Mouse (Mus musculus) neural tube, embryonic 15.5 days (tissue): ENCODE results near the gene Crygs. TPM values are rescaled to one million over a fixed set of nuclear protein-coding genes. Genes with fewer than 3 reads are reported as not detected.

Source experiments
- ATAC-seq: fragments of 200-750 bp; cut with Nextera tagmentation; 2 replicates; pipeline ENCODE4 v1.8.0; 2017; ENCODE audit warnings: mild to moderate bottlenecking, moderate TSS enrichment, moderate library complexity; ENCODE audit not compliant: low FRiP score
- H3K27ac ChIP-seq: fragments of 300-500 bp; sonication (generic); replicated peaks from 2 replicates; pipeline ENCODE4 v1.5.1; 2015; ENCODE audit warnings: mild to moderate bottlenecking, inconsistent platforms
- H3K27me3 ChIP-seq: fragments of 300-500 bp; sonication (generic); replicated peaks from 2 replicates; pipeline ENCODE4 v1.6.1; 2015; ENCODE audit warnings: inconsistent platforms
- H3K36me3 ChIP-seq: fragments of 300-500 bp; sonication (generic); 2 replicates; pipeline ENCODE4 v1.6.1; 2015; ENCODE audit warnings: inconsistent platforms
- H3K4me1 ChIP-seq: fragments of 300-500 bp; sonication (generic); 2 replicates; pipeline ENCODE4 v1.6.1; 2015; ENCODE audit warnings: inconsistent platforms
- H3K4me2 ChIP-seq: fragments of 300-500 bp; sonication (generic); 2 replicates; pipeline ENCODE4 v1.6.1; 2015; ENCODE audit warnings: inconsistent platforms, mild to moderate bottlenecking, moderate library complexity
- H3K4me3 ChIP-seq: fragments of 300-500 bp; sonication (generic); replicated peaks from 2 replicates; pipeline ENCODE4 v1.5.1; 2015; ENCODE audit warnings: mild to moderate bottlenecking, inconsistent platforms
- H3K9ac ChIP-seq: fragments of 300-500 bp; sonication (generic); replicated peaks from 2 replicates; pipeline ENCODE4 v1.6.1; 2015; ENCODE audit warnings: mild to moderate bottlenecking, inconsistent platforms
- H3K9me3 ChIP-seq: fragments of 300-500 bp; sonication (generic); replicated peaks from 2 replicates; pipeline ENCODE4 v1.6.1; 2016; ENCODE audit warnings: inconsistent platforms
- WGBS: fragments of 180-500 bp; shearing (Covaris S2); methylation state at CpG from one replicate; pipeline ENCODE4 v1.1.7; 2015; ENCODE audit warnings: mixed read lengths; 5-methylcytosine and 5-hydroxymethylcytosine counted together
- polyA plus RNA-seq: library from polyadenylated mRNA; unstranded; fragments of >200 nt; fragmentation: Nextera tagmentation; extraction: Ambion mirVana; gene quantifications from 2 replicates; pipeline ENCODE4 v1.2.1, GENCODE M21; 2015

Gene Crygs
- polyA plus RNA-seq, 1 experiment from 2014 or later, result not detected

DNA sequence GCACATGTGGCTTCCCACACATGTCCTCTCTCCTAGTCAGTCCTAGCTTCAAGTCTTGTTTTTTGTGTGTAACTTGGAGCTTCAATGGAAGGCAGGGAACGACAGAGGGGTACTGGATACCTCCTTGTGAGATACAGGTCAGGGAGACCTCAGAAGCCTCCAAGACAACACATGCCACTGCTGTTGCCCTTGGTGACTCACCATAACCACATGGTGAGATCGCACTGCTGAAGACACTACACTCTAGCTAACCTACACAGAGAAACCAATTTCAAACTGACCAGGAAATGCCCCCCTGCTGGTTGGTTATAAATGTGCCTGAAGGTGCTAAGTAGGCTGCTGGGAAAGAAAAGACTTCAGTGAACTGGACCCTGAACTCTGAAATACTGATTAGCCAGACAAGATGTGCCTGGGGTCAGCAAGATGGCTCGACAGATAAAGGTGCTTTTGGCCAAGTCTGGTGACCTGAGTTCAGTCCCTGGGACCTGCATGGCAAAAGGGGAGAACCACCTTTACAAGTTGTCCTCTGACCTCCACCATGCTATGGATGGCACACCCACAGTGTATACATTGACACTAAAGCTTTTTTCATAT lies 21.7 kb upstream of the Crygs start:
- WGBS, result 87% methylated on average over 3 of the region's 3 CpGs
- ATAC-seq, result no peak
- Histone ChIP-seq H3K27ac (no peak overlapping the region), H3K27me3 (no peaks in the 10 kb centered on the region), H3K36me3 (peaks cover 21% of the 10 kb centered on the region), H3K9ac (no peak overlapping the region), H3K4me3 (no peak overlapping the region), H3K9me3 (no peaks in the 10 kb centered on the region), H3K4me1 (no peaks in the 10 kb centered on the region), H3K4me2 (no peak overlapping the region)

DNA sequence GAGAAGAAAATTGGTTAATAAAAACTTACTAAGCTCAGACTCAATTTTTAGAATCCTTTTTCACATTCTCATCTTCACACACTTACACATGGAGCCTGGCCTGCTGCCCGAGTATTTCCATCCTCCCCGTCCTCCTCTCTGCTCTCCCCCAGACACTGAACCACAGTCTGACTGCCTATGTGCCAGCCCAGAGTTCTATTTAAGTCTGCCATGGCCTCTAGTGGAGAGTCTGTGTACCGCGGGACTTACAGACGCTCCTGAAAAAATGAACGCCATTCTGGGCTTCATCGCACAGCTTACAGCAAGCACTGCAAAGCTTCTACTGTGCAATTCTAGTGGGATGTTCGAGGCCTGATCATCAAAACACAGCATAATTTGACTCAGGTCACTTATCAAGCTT lies 9.4 kb upstream of the Crygs start:
- Histone ChIP-seq H3K9me3 (no peaks in the 10 kb centered on the region), H3K27ac (no peak overlapping the region), H3K9ac (no peak overlapping the region), H3K4me2 (no peak overlapping the region), H3K36me3 (peaks cover 19% of the 10 kb centered on the region), H3K4me1 (no peaks in the 10 kb centered on the region), H3K27me3 (no peaks in the 10 kb centered on the region), H3K4me3 (no peak overlapping the region)
- 59% methylated on average over 8 of the region's 8 CpGs for WGBS
- ATAC-seq, result 0 out of 2 replicates have a peak, but pooled peaks have one; percentile 47

DNA sequence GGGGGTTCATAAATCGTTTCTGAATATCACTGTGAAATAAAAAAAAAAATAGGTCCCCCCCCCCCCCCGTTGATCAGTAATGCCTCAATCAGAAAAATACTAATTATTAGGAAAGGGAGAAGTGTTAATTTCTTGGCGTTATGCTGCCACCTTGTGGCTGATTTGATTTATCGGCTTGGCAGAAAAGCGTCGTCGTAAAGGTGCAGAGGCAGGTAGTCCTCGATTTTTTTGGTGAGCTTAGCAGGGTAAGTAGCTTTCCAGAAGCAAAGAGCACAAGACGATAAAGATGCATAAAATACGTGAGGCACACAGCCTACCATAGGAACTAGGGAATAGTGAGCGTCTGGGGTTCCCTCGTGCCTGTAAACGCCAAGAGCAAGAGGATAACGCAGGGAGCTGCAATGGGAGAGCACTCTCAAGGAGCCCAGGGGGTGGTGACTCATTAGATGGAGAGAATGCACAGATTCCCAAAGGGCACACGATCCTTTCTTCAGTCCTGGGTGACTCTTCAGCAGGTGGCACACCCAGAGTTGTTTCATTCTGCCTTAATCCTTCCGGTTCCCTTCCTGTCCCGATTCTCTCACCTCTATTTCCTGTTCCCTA lies 3.8 kb downstream of the Crygs start:
- H3K27me3 ChIP-seq, result peaks cover 55% of the 10 kb centered on the region
- H3K4me1 ChIP-seq, result peaks cover 4% of the 10 kb centered on the region; the same call in 1 of the 2 replicates
- peak overlapping the region; percentile 25 for H3K4me3 ChIP-seq
- no peak overlapping the region for H3K9ac ChIP-seq
- no peaks in the 10 kb centered on the region for H3K9me3 ChIP-seq
- no peak; the same call in 1 of the 2 replicates for ATAC-seq
- H3K4me2 ChIP-seq, result peak overlapping the region; percentile 52
- whole genome bisulfite sequencing, result 13% methylated on average over 17 of the region's 17 CpGs
- no peaks in the 10 kb centered on the region for H3K36me3 ChIP-seq
- no peak overlapping the region for H3K27ac ChIP-seq

DNA sequence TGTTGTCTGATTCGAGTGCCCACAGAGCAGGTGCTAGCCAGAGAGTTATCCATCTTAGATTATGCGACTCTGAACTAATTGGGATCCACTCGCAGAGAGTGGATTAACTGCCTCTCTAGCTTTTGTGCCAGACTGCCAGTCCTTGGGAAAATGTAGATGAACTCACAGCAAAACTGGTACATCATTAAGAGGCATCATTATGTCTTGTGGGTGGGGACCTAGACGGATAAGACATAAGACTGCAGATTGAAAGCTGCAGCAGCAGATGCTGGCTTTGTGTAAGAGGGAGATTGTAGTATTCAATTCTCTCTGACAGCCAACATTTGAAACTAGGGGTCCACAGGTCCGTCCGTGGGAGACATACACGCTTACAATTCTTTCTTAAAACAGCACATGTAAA lies 8.6 kb downstream of the Crygs start:
- no peak for ATAC-seq
- peaks cover 11% of the 10 kb centered on the region; the same call in 1 of the 2 replicates for H3K4me1 ChIP-seq
- no peaks in the 10 kb centered on the region for H3K36me3 ChIP-seq
- H3K27ac ChIP-seq, result no peak overlapping the region
- peaks cover 63% of the 10 kb centered on the region for H3K27me3 ChIP-seq
- H3K9ac ChIP-seq, result no peak overlapping the region
- H3K4me3 ChIP-seq, result no peak overlapping the region
- WGBS, result 76% methylated on average over 7 of the region's 7 CpGs
- H3K9me3 ChIP-seq, result no peaks in the 10 kb centered on the region
- no peak overlapping the region for H3K4me2 ChIP-seq

DNA sequence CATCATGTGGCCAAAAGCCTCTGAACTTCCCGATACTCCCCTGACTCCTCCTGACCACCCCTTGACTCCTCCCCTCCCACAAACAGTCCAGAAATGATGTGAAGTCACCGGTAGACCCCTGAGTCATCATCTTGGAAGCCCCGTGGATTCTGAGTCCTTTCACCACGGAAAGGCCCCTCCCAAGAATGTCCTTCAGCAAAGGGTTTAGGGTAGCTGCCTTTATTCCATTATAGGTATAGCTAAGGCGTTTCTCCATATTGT lies 10.6 kb downstream of the Crygs start:
- H3K36me3 ChIP-seq, result no peaks in the 10 kb centered on the region
- ATAC-seq, result no peak
- 0 out of 2 replicates have a peak, but pooled peaks cover 7% of the 10 kb centered on the region for H3K4me1 ChIP-seq
- H3K9ac ChIP-seq, result no peak overlapping the region
- peaks cover 71% of the 10 kb centered on the region for H3K27me3 ChIP-seq
- H3K9me3 ChIP-seq, result no peaks in the 10 kb centered on the region
- H3K4me2 ChIP-seq, result no peak overlapping the region
- H3K27ac ChIP-seq, result no peak overlapping the region
- WGBS, result 14% methylated on average over 5 of the region's 5 CpGs
- H3K4me3 ChIP-seq, result no peak overlapping the region

DNA sequence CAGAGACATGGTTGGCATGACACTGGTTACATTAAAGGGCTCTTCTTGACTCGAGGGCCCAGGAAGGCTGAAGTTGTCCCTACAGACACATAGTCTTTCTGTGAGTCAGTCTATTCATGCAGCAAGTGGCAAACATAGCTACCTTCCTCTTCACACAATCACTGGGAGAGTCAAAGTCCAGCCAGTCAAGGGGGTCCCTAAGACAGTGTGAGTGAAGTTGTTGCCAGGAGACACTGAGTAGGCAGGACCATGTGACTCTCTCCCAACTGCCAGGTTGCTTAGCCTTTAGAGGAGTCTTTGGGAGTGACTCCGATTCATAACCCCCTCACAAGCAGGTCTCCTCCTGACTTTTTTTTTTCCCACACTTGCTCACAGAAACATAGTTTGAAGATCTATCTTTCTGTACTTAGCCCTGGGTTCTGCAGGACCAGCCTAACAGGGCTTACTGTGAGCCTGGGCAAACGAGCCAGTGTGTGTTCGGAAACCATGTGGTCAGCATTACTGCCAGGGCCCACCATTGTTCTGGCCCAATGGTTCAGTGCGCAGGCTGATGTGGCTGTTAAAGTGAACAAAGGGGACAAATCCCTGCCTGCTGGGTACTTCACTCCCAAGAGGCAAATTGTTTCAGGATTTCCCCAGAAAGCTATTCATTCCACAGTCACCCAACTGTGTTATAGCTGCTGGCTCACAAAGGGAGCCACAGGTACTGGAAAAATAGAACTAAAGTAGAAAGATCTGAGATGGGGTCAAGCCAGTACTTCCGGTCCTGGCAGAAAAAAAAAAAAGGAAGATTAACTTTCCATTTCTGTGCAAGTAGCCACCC lies 11.1 kb downstream of the Crygs start:
- peak; percentile 57; the same call in 1 of the 2 replicates for ATAC-seq
- no peak overlapping the region for H3K4me3 ChIP-seq
- no peaks in the 10 kb centered on the region for H3K36me3 ChIP-seq
- no peak overlapping the region for H3K4me2 ChIP-seq
- peaks cover 71% of the 10 kb centered on the region for H3K27me3 ChIP-seq
- no peak overlapping the region for H3K9ac ChIP-seq
- no peaks in the 10 kb centered on the region for H3K9me3 ChIP-seq
- no peak overlapping the region for H3K27ac ChIP-seq
- 10% methylated on average over 6 of the region's 6 CpGs for WGBS
- H3K4me1 ChIP-seq, result 0 out of 2 replicates have a peak, but pooled peaks cover 7% of the 10 kb centered on the region

DNA sequence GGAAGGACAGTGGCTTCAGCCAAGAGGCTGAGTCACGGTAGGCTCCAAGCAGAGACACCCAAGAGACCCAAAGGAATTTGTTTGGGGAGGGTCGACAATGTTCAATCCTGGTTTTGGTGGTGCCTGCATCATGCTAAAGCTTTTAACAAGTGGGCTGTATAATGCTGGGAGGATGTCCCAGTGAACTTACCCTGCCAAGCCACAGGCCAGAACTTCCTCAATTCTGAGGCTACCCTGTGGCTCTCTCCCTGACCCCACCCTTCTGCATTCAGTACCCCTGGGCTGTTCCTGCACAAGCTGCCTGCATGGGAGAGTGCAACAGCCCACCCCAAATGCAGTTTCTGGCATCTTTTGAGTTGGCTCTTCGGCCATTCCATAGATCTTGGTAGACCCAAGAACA lies 12.9 kb downstream of the Crygs start:
- WGBS, result 91% methylated on average over 3 of the region's 3 CpGs
- no peak overlapping the region for H3K4me2 ChIP-seq
- peaks cover 69% of the 10 kb centered on the region for H3K27me3 ChIP-seq
- H3K9ac ChIP-seq, result no peak overlapping the region
- no peaks in the 10 kb centered on the region for H3K36me3 ChIP-seq
- no peak for ATAC-seq
- H3K4me1 ChIP-seq, result 0 out of 2 replicates have a peak, but pooled peaks cover 7% of the 10 kb centered on the region
- no peak overlapping the region for H3K4me3 ChIP-seq
- no peak overlapping the region for H3K27ac ChIP-seq
- H3K9me3 ChIP-seq, result no peaks in the 10 kb centered on the region

DNA sequence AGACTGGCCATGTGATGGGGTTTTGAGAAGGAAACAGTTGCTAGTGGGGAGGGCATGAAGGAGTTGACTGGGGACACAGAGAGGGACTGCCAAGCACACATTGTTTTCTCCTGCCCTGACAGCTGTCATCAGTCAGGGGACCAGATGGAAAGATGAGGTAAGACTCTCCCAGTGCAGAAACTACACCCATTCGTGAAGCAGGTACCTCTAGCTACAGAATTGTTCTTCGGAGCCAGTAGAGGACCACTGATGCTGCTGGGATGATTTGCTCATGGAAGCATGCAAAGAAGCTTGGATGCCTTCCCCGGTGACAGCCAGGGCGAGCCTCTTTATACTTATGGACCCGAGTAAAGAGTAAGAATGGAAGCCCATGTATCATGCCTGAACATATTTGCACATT lies 13.9 kb downstream of the Crygs start:
- 0 out of 2 replicates have a peak, but pooled peaks cover 7% of the 10 kb centered on the region for H3K4me1 ChIP-seq
- no peak overlapping the region for H3K4me2 ChIP-seq
- no peak overlapping the region for H3K4me3 ChIP-seq
- 84% methylated on average over 5 of the region's 5 CpGs for WGBS
- H3K27ac ChIP-seq, result no peak overlapping the region
- H3K9me3 ChIP-seq, result no peaks in the 10 kb centered on the region
- peaks cover 61% of the 10 kb centered on the region for H3K27me3 ChIP-seq
- no peak for ATAC-seq
- H3K9ac ChIP-seq, result no peak overlapping the region
- H3K36me3 ChIP-seq, result no peaks in the 10 kb centered on the region

DNA sequence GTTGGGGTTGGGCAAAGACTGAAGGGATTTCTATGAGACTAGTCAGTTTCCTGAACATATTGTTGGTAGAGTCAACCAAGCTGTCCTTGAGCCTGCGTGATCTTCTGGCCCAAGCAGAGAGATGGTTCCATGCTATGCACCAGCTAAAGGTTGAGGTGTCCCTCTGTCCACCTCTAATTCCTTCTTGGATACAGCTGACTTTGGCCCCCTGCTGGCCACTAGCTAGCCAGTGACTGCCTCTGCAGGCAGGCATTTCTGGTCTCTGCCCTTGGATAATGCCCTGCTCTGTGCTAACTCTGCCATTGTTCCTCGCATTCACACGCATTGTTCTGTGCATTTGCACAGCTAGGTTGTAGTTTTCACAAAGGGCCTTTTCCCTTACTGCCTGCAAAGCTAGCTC lies 15.9 kb downstream of the Crygs start:
- no peak overlapping the region for H3K4me3 ChIP-seq
- 50% methylated on average over 3 of the region's 3 CpGs for WGBS
- no peak overlapping the region for H3K9ac ChIP-seq
- H3K36me3 ChIP-seq, result no peaks in the 10 kb centered on the region
- H3K4me1 ChIP-seq, result peaks cover 8% of the 10 kb centered on the region; the same call in 1 of the 2 replicates
- no peak for ATAC-seq
- H3K27ac ChIP-seq, result no peak overlapping the region
- no peak overlapping the region for H3K4me2 ChIP-seq
- peaks cover 66% of the 10 kb centered on the region for H3K27me3 ChIP-seq
- no peaks in the 10 kb centered on the region for H3K9me3 ChIP-seq

DNA sequence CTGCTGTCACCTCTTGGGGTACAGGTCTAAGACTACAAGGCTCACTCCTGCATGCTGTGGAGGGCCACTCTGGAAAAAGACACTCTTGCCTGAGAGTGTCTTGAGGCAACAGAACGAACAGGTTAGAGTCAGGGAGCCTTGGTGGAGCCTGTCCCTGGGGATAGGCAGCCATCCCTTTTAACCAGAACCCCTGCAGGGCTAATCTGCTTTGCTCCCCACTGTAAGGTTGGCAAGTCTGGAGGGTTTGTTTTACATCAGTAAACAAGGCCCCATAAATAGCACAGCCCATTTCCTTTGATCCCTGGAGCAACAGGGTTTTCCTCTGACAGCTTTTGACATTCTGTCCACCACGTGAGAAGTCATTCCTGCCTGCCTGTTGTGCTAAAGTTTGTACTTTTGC lies 20.1 kb downstream of the Crygs start:
- Histone ChIP-seq H3K4me3 (no peak overlapping the region), H3K27me3 (peaks cover 31% of the 10 kb centered on the region), H3K4me2 (no peak overlapping the region), H3K36me3 (no peaks in the 10 kb centered on the region), H3K4me1 (peaks cover 8% of the 10 kb centered on the region; the same call in 1 of the 2 replicates), H3K9me3 (no peaks in the 10 kb centered on the region), H3K27ac (no peak overlapping the region), H3K9ac (no peak overlapping the region)
- 12% methylated on average over 2 of the region's 2 CpGs for WGBS
- ATAC-seq, result no peak

DNA sequence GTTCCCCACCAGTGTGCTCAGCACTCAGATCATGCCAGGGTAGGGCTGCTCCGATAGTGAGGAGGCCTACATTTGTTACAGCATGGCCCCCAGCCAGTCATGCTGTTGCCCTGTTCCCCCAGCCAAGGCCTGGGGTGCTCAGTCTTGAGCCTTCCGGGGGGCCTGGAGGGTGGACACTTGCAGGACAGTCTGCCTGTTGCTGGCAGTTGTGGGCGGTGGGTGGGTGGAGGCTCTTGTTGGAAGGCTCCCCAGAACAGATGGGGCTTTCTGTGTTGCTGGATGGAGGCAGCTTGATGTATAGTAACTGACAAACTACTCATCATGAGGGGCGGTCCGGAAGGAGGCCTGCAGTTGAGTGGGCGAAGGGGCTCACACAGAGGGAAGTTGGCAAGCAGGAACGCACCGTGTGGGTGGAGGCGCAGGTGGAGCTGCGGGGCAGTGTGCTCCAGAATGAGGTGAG lies 21.4 kb downstream of the Crygs start:
- Histone ChIP-seq H3K9ac (no peak overlapping the region), H3K27ac (no peak overlapping the region), H3K27me3 (peaks cover 19% of the 10 kb centered on the region), H3K4me1 (peaks cover 8% of the 10 kb centered on the region; the same call in 1 of the 2 replicates), H3K4me3 (no peak overlapping the region), H3K36me3 (no peaks in the 10 kb centered on the region), H3K9me3 (no peaks in the 10 kb centered on the region), H3K4me2 (no peak overlapping the region)
- 57% methylated on average over 10 of the region's 10 CpGs for WGBS
- no peak; the same call in 1 of the 2 replicates for ATAC-seq

DNA sequence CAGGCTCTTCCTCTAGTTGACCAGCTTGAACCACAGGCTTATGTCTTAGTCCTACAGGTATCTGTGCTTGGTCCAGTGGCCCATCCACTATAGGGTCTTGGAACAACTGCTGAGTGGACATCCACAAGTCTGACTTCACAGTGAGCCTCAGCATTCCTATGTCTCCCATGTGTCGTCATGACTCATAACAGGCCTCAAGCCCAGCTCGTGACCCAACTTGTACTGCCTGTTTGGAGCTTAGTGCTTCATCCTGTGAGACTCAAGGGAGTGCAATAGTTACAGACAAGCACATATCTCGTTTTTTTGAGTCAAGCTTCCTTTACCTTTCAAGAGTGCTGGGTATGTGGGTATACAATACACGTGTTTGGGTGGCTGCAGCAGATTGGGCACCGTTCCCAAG lies 28.7 kb downstream of the Crygs start:
- Histone ChIP-seq H3K4me1 (no peaks in the 10 kb centered on the region), H3K27ac (no peak overlapping the region), H3K27me3 (no peaks in the 10 kb centered on the region), H3K4me2 (no peak overlapping the region), H3K9me3 (no peaks in the 10 kb centered on the region), H3K9ac (no peak overlapping the region), H3K4me3 (no peak overlapping the region), H3K36me3 (no peaks in the 10 kb centered on the region)
- WGBS, result 83% methylated on average over 5 of the region's 5 CpGs
- ATAC-seq, result no peak
